Mouse (Mus musculus) small intestine, adult 2 months (tissue): ENCODE results near the gene AU022252.

Source experiments
- CTCF ChIP-seq: fragments of 200-500 bp; IDR thresholded peaks from 2 replicates; pipeline ENCODE4 v1.5.1; 2012; ENCODE audit warnings: low read depth, mild to moderate bottlenecking, control low read depth, inconsistent platforms, low read length, moderate library complexity, mixed read lengths; ENCODE audit not compliant: insufficient replicate concordance, insufficient read length; ENCODE audit errors: extremely low read depth
- POLR2A ChIP-seq: fragments of 200-500 bp; IDR thresholded peaks from 2 replicates; pipeline ENCODE4 v1.6.1; 2012; ENCODE audit warnings: low read depth, mild to moderate bottlenecking, control low read depth, inconsistent platforms, low read length, moderate library complexity

DNA sequence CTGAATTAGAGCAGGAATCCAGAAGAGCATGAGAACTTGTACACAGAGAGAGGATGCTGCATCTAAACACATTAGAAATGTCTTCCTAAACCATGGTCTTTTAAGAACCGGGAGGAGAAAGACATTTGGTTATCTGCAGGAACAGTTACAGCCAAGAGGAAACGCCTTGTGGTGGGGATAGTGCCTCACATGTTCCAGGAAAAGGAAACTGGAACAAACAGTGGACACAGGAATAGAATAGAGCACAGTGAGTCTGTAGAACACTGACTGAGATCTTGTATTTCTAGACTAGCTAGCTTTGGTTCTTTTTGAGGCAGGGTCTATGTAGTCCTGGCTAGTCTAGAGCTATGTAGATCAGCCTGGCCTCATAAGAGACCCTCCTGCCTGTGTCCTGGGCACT lies 42.7 kb upstream of the AU022252 start:
- TF ChIP-seq CTCF (no peak), POLR2A (no peak)
